ENCODE assay signal across 9 mouse cellular contexts in the genomic region with DNA sequence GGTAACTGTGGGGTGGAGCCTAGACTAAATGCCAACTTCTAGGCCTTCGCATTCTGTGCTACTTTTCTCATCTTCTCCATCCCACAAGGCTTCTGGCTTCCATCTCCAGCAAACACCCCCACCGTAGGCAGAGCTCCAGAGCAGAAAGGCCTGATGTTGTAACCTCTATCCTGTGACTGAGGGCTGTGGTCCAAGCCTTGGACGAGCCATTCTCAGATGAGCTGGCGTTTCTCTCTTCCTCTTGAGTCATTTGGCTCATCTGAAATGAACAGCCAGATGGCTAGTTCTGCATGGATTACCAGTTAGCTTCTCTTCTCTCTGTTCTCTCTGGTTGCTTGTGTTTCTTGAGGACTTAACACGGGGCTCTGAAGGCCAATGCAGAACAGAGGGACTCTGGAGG. TPM values are rescaled to one million over a fixed set of nuclear protein-coding genes. Genes with fewer than 3 reads are reported as not detected.
A peak's percentile ranks its signal among the peaks of the same experiment; 100 is the strongest.
DNase-seq lines count a peak whose midpoint lies in the region; ATAC-seq lines count a peak whose summit lies in the region.
"Had no signal": no experiment of that assay in that cellular context is flagged by ENCODE, and none has a peak within 500 bp of the region (broad histone marks: within the 10 kb centered on the region; RNA-seq: fewer than 3 reads in every experiment).

No protein-coding gene starts in this region.

- H3K4me1 ChIP-seq in heart, embryonic 10.5 days, result peaks cover 18% of the 10 kb centered on the region; the same call in 1 of the 2 replicates
- no peaks in the 10 kb centered on the region for H3K4me1 ChIP-seq in midbrain, embryonic 14.5 days (ENCODE audit: control insufficient read depth, insufficient read depth, low read length)

- H3K27ac ChIP-seq in heart, embryonic 10.5 days, result no peak overlapping the region
- no peak overlapping the region for H3K27ac ChIP-seq in midbrain, embryonic 14.5 days (replicated peaks; ENCODE audit: low read depth, low read length)

- WGBS in heart, embryonic 10.5 days, result 76% methylated on average over 5 of the region's 5 CpGs
- 84% methylated on average over 5 of the region's 5 CpGs for WGBS in midbrain, embryonic 14.5 days

- H3K9me3 ChIP-seq in heart, embryonic 10.5 days, result no peaks in the 10 kb centered on the region
- no peaks in the 10 kb centered on the region for H3K9me3 ChIP-seq in midbrain, embryonic 14.5 days (ENCODE audit: control insufficient read depth, low read length)

- H3K27me3 ChIP-seq in heart, embryonic 10.5 days (ENCODE audit: insufficient read depth, poor library complexity, severe bottlenecking), result no peaks in the 10 kb centered on the region
- no peaks in the 10 kb centered on the region for H3K27me3 ChIP-seq in midbrain, embryonic 14.5 days (ENCODE audit: control insufficient read depth, insufficient read depth, low read length)
- H3K27me3 ChIP-seq: CH12.LX had no signal

- H3K4me2 ChIP-seq in midbrain, embryonic 14.5 days (ENCODE audit: low read length), result no peak overlapping the region

- peak; percentile 91 to 92 for DNase-seq in heart, adult 18-20 months
- DNase-seq in heart, embryonic 10.5 days (ENCODE audit: low spot score), result no peak
- peak; percentile 83 for DNase-seq in cerebellum, adult 9-11 months
- DNase-seq in heart, postnatal 4 days, result peak; percentile 58
- DNase-seq in natural killer cell, adult 2 months (ENCODE audit: low spot score in 2 of 2), result no peak
- DNase-seq in midbrain, embryonic 14.5 days, result no peak
- no peak for DNase-seq in retina, postnatal 1 day

- peak; percentile 69 for ATAC-seq in megakaryocyte, adult 5-6 weeks (ENCODE audit: poor library complexity, severe bottlenecking)
- ATAC-seq in midbrain, embryonic 14.5 days (ENCODE audit: low FRiP score, low TSS enrichment), result no peak

- H3K9ac ChIP-seq in midbrain, embryonic 14.5 days (replicated peaks; ENCODE audit: low read length), result no peak overlapping the region

- H3K4me3 ChIP-seq in heart, embryonic 10.5 days, result no peak overlapping the region
- H3K4me3 ChIP-seq in midbrain, embryonic 14.5 days (replicated peaks; ENCODE audit: low read depth, low read length), result no peak overlapping the region

- no peaks in the 10 kb centered on the region for H3K36me3 ChIP-seq in heart, embryonic 10.5 days
- H3K36me3 ChIP-seq in midbrain, embryonic 14.5 days (ENCODE audit: control insufficient read depth, insufficient read depth, low read length), result no peaks in the 10 kb centered on the region

RNA-seq across cellular contexts. Expression of a gene that starts 14.9 kb away (rescaled TPM):
- total RNA-seq in heart, adult 18-20 months (2021), result 1 to 10 TPM; 6.8 to 7.9 TPM
- 2.4 and 3.6 TPM in 2 replicates for polyA plus RNA-seq in heart, embryonic 10.5 days (2016; fragmentation: Nextera tagmentation; extraction: Ambion mirVana)
- total RNA-seq in heart, postnatal 4 days (2021), result 1 to 10 TPM; 2.0 to 2.5 TPM
- total RNA-seq in megakaryocyte, adult 5-6 weeks (2015), result 342 TPM in 2 replicates
- total RNA-seq in megakaryocyte, adult 5-6 weeks (2017), result 400 and 419 TPM in 2 replicates
- polyA plus RNA-seq in midbrain, embryonic 14.5 days (2014; fragmentation: Nextera tagmentation; extraction: Ambion mirVana), result 0.49 and 0.91 TPM in 2 replicates

RNA-seq across cellular contexts. Expression of a gene that starts 29.3 kb away (rescaled TPM):
- 10 to 100 TPM in 1 of 2 experiments, 1 to 10 TPM in 1; 8.3 to 10.5 TPM for total RNA-seq in heart, adult 18-20 months (2021)
- polyA plus RNA-seq in heart, embryonic 10.5 days (2016; fragmentation: Nextera tagmentation; extraction: Ambion mirVana), result 30.7 and 45.6 TPM in 2 replicates
- 10 to 100 TPM; 12.6 to 13.2 TPM for total RNA-seq in heart, postnatal 4 days (2021)
- total RNA-seq in megakaryocyte, adult 5-6 weeks (2015), result 11.5 and 11.7 TPM in 2 replicates
- 36.3 and 46.5 TPM in 2 replicates for total RNA-seq in megakaryocyte, adult 5-6 weeks (2017)
- polyA plus RNA-seq in midbrain, embryonic 14.5 days (2014; fragmentation: Nextera tagmentation; extraction: Ambion mirVana), result 37.4 and 41.2 TPM in 2 replicates

RNA-seq across cellular contexts. Expression of a gene that starts 36.6 kb away (rescaled TPM):
- total RNA-seq in heart, adult 18-20 months (2021), result 100 to 1,000 TPM; 132 to 150 TPM
- 94.9 and 97.0 TPM in 2 replicates for polyA plus RNA-seq in heart, embryonic 10.5 days (2016; fragmentation: Nextera tagmentation; extraction: Ambion mirVana)
- total RNA-seq in heart, postnatal 4 days (2021), result 100 to 1,000 TPM; 113 to 119 TPM
- total RNA-seq in megakaryocyte, adult 5-6 weeks (2015), result 82.8 and 97.8 TPM in 2 replicates
- 50.0 and 54.8 TPM in 2 replicates for total RNA-seq in megakaryocyte, adult 5-6 weeks (2017)
- 52.1 and 71.8 TPM in 2 replicates for polyA plus RNA-seq in midbrain, embryonic 14.5 days (2014; fragmentation: Nextera tagmentation; extraction: Ambion mirVana)

Comparison
In these comparisons a context has a peak if more than half of its experiments do, and no peak if none do; other contexts are left out.
1. DNase-seq: peak in heart, adult 18-20 months (2 of 2), cerebellum, adult 9-11 months (single experiment) and heart, postnatal 4 days (single experiment); none in heart, embryonic 10.5 days (single experiment), natural killer cell, adult 2 months (0 of 2), midbrain, embryonic 14.5 days (single experiment) and retina, postnatal 1 day (single experiment).
2. RNA of a gene that starts 14.9 kb away (total RNA-seq): 342 to 419 TPM in megakaryocyte, adult 5-6 weeks; 6.8 to 7.9 TPM in heart, adult 18-20 months and 2.0 to 2.5 TPM in heart, postnatal 4 days; every median in the first group is over 10 times any median in the second.